In the genomic region with DNA sequence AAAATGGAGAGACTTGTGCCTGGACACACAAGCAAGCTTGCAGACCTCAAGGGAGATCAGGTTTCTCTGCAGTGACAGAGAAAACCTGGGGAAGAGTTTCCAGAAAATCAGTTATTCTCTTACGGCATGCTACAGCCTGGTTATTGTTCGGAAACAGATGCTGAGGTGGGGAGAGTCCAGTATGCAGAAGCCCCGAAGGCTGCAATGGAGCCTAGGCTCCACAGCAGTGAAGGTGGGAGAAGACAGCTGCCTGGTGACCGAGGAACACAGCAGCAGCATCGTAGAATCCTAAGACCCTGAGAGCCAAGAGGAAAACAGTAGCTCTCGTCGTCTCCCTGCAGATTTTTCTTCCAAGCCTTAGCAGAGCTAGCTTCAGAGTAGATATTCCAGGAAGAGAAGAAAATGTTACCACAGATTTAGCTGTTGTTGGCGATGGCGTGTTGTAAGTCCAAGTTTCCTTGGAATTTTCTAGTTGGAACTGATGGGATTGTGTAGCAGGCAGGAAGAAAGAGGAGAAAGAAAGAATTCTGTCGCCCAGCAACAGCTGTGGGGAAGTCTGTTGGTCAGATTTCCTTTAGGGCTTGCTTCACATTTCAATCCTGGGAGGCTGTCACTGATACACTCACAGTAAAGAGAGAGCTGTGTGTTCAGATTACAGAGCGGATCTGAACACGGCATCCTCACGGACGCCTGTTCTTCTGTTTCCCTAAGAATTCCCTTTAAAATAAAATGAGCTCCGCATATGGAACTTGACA, we compare ENCODE assay signal across 15 mouse cellular contexts. TPM values are rescaled to one million over a fixed set of nuclear protein-coding genes. Genes with fewer than 3 reads are reported as not detected.
DNase-seq lines count a peak whose midpoint lies in the region; ATAC-seq and TF ChIP-seq lines count a peak whose summit lies in the region.
"Had no signal": no experiment of that assay in that cellular context is flagged by ENCODE, and none has a peak within 500 bp of the region (broad histone marks: within the 10 kb centered on the region; RNA-seq: fewer than 3 reads in every experiment).

No protein-coding gene starts in this region.

- H3K27ac ChIP-seq in forebrain, postnatal 0 days (ENCODE audit: low read depth, low read length): 0 out of 2 replicates have a peak overlapping the region, but pooled peaks have one; percentile 22
- H3K27ac ChIP-seq in forebrain, embryonic 13.5 days: no peak overlapping the region
- H3K27ac ChIP-seq in hindbrain, embryonic 10.5 days: peak overlapping the region; percentile 75
- no peak overlapping the region for H3K27ac ChIP-seq in hindbrain, embryonic 13.5 days
- H3K27ac ChIP-seq in stomach, embryonic 16.5 days (ENCODE audit: low read length): peak overlapping the region; percentile 50
- H3K27ac ChIP-seq: midbrain, embryonic 12.5 days had no signal

- H3K27me3 ChIP-seq in forebrain, postnatal 0 days (ENCODE audit: insufficient read depth, low read length): no peaks in the 10 kb centered on the region
- H3K27me3 ChIP-seq in forebrain, embryonic 13.5 days: no peaks in the 10 kb centered on the region
- no peaks in the 10 kb centered on the region for H3K27me3 ChIP-seq in hindbrain, embryonic 10.5 days (ENCODE audit: insufficient read depth, poor library complexity, severe bottlenecking)
- H3K27me3 ChIP-seq in hindbrain, embryonic 13.5 days: no peaks in the 10 kb centered on the region
- H3K27me3 ChIP-seq in stomach, embryonic 16.5 days (ENCODE audit: control insufficient read depth, insufficient read depth, low read length): no peaks in the 10 kb centered on the region
- H3K27me3 ChIP-seq: midbrain, embryonic 12.5 days had no signal

- H3K4me1 ChIP-seq in forebrain, postnatal 0 days (ENCODE audit: insufficient read depth): no peaks in the 10 kb centered on the region
- peaks cover 8% of the 10 kb centered on the region; the same call in 1 of the 2 replicates for H3K4me1 ChIP-seq in forebrain, embryonic 13.5 days
- H3K4me1 ChIP-seq in hindbrain, embryonic 10.5 days (replicated peaks): peaks cover 4% of the 10 kb centered on the region; the same call in 1 of the 2 replicates
- 0 out of 2 replicates have a peak, but pooled peaks cover 2% of the 10 kb centered on the region for H3K4me1 ChIP-seq in hindbrain, embryonic 13.5 days (replicated peaks)
- H3K4me1 ChIP-seq in stomach, embryonic 16.5 days (ENCODE audit: control insufficient read depth, insufficient read depth, low read length): peaks cover 3% of the 10 kb centered on the region; the same call in 1 of the 2 replicates

- TF ChIP-seq CTCF in forebrain, postnatal 0 days (IDR thresholded peaks at IDR 0.05; ENCODE audit: low read depth): no peak

- 71% methylated on average over 15 of the region's 15 CpGs for WGBS in forebrain, postnatal 0 days
- WGBS in forebrain, embryonic 13.5 days: 85% methylated on average over 15 of the region's 15 CpGs
- WGBS in hindbrain, embryonic 10.5 days: 73% methylated on average over 15 of the region's 15 CpGs
- 82% methylated on average over 15 of the region's 15 CpGs for WGBS in hindbrain, embryonic 13.5 days
- 62% methylated on average over 15 of the region's 15 CpGs for WGBS in stomach, embryonic 16.5 days

- no peak for ATAC-seq in forebrain, postnatal 0 days
- ATAC-seq in forebrain, embryonic 13.5 days: no peak
- no peak for ATAC-seq in hindbrain, embryonic 13.5 days (ENCODE audit: low FRiP score)
- ATAC-seq in stomach, embryonic 16.5 days (ENCODE audit: insufficient read depth, low FRiP score): no peak

- H3K9ac ChIP-seq in forebrain, postnatal 0 days: no peak overlapping the region
- no peak overlapping the region for H3K9ac ChIP-seq in forebrain, embryonic 13.5 days
- no peak overlapping the region for H3K9ac ChIP-seq in hindbrain, embryonic 13.5 days
- no peak overlapping the region for H3K9ac ChIP-seq in stomach, embryonic 16.5 days (ENCODE audit: low read length)
- H3K9ac ChIP-seq: midbrain, embryonic 12.5 days had no signal

- H3K4me3 ChIP-seq in forebrain, postnatal 0 days (ENCODE audit: low read depth, low read length): no peak overlapping the region
- H3K4me3 ChIP-seq in forebrain, embryonic 13.5 days: no peak overlapping the region
- H3K4me3 ChIP-seq in hindbrain, embryonic 10.5 days: no peak overlapping the region
- no peak overlapping the region for H3K4me3 ChIP-seq in hindbrain, embryonic 13.5 days
- H3K4me3 ChIP-seq in stomach, embryonic 16.5 days (replicated peaks; ENCODE audit: low read length): no peak overlapping the region
- H3K4me3 ChIP-seq: midbrain, embryonic 12.5 days had no signal

- no peaks in the 10 kb centered on the region for H3K36me3 ChIP-seq in forebrain, postnatal 0 days (ENCODE audit: insufficient read depth)
- no peaks in the 10 kb centered on the region for H3K36me3 ChIP-seq in forebrain, embryonic 13.5 days (ENCODE audit: poor library complexity, severe bottlenecking)
- H3K36me3 ChIP-seq in hindbrain, embryonic 10.5 days: no peaks in the 10 kb centered on the region
- H3K36me3 ChIP-seq in hindbrain, embryonic 13.5 days: no peaks in the 10 kb centered on the region
- H3K36me3 ChIP-seq in stomach, embryonic 16.5 days (ENCODE audit: control insufficient read depth, insufficient read depth, low read length): no peaks in the 10 kb centered on the region
- H3K36me3 ChIP-seq: midbrain, embryonic 12.5 days had no signal

- H3K9me3 ChIP-seq in forebrain, postnatal 0 days (ENCODE audit: low read length): no peaks in the 10 kb centered on the region
- H3K9me3 ChIP-seq in forebrain, embryonic 13.5 days (replicated peaks): no peaks in the 10 kb centered on the region
- no peaks in the 10 kb centered on the region for H3K9me3 ChIP-seq in hindbrain, embryonic 10.5 days
- no peaks in the 10 kb centered on the region for H3K9me3 ChIP-seq in hindbrain, embryonic 13.5 days
- no peaks in the 10 kb centered on the region for H3K9me3 ChIP-seq in stomach, embryonic 16.5 days (replicated peaks; ENCODE audit: control insufficient read depth, low read length)
- H3K9me3 ChIP-seq: midbrain, embryonic 12.5 days had no signal

- H3K4me2 ChIP-seq in forebrain, postnatal 0 days (ENCODE audit: low read depth): no peak overlapping the region
- no peak overlapping the region for H3K4me2 ChIP-seq in forebrain, embryonic 13.5 days
- no peak overlapping the region for H3K4me2 ChIP-seq in hindbrain, embryonic 13.5 days
- H3K4me2 ChIP-seq in stomach, embryonic 16.5 days (ENCODE audit: low read depth, low read length): no peak overlapping the region
- H3K4me2 ChIP-seq: midbrain, embryonic 12.5 days had no signal

- DNase-seq in forebrain, postnatal 0 days: no peak
- DNase-seq in hindbrain, embryonic 10.5 days (ENCODE audit: low spot score): no peak
- DNase-seq in testis, postnatal 10 days (ENCODE audit: low spot score): peak; percentile 22
- DNase-seq in testis, postnatal 14 days (ENCODE audit: low spot score): no peak
- no peak for DNase-seq in layer of hippocampus, adult 18-20 months (ENCODE audit: low spot score in 2 of 2)
- DNase-seq: adrenal gland, postnatal 36 days; cerebellum, adult 18-20 months; kidney, postnatal 4 days; lung, adult 2 months; retina, postnatal 1 day; thymus, postnatal 25 days had no signal

RNA-seq across cellular contexts. Expression of gene Synpo2, which starts 48.4 kb away (rescaled TPM):
- 0.54 and 1.6 TPM in 2 replicates for total RNA-seq in forebrain, postnatal 0 days (2014; rRNA removed)
- 1.0 and 2.5 TPM in 2 replicates for polyA plus RNA-seq in forebrain, postnatal 0 days (2015; fragmentation: Nextera tagmentation; extraction: Ambion mirVana)
- 0.55 and 0.72 TPM in 2 replicates for polyA plus RNA-seq in forebrain, embryonic 13.5 days (2015; fragmentation: Nextera tagmentation; extraction: Ambion mirVana)
- 2.8 and 3.4 TPM in 2 replicates for polyA plus RNA-seq in hindbrain, embryonic 10.5 days (2016; fragmentation: Nextera tagmentation; extraction: Ambion mirVana)
- 1.3 and 1.4 TPM in 2 replicates for polyA plus RNA-seq in hindbrain, embryonic 13.5 days (2015; fragmentation: Nextera tagmentation; extraction: Ambion mirVana)
- 38.7 and 38.9 TPM in 2 replicates for polyA plus RNA-seq in stomach, embryonic 16.5 days (2015; fragmentation: Nextera tagmentation; extraction: Ambion mirVana)
- 1 to 10 TPM; 4.4 TPM for total RNA-seq in layer of hippocampus, adult 18-20 months (2021)

Comparison
In these comparisons a context has a peak if more than half of its experiments do, and no peak if none do; other contexts are left out.
1. H3K27ac ChIP-seq: peak in forebrain, postnatal 0 days (single experiment), hindbrain, embryonic 10.5 days (single experiment) and stomach, embryonic 16.5 days (single experiment); none in forebrain, embryonic 13.5 days (single experiment) and hindbrain, embryonic 13.5 days (single experiment).